Mouse (Mus musculus): ENCODE measurements around the gene Pde4b.

Pde4b gene

GRCm38 (mm10) chr4:102579746-102580145 is 492.4 kb downstream of the Pde4b start:
- DNase-seq = no peak

GRCm38 (mm10) chr4:102582165-102582749 is 494.9 kb downstream of the Pde4b start:
- DNase-seq = no peak

DNA sequence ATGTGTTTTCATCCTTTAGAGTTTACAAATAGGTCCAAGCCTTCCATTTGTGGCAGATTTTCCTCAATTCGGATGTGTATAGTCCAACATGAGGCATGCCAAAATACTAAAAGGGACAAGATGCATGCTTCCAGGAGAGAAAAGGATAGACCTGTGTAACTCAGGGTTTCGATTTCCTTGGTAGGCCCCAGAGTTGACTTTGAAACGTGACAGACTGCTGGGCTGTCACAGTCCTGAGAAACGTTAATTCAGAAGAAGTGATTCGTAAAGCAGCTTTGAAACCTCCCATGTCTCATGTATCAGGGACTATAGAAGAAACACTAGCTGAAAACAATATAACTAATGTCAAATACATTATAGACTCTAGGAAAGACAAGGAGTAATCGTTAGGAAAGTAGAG is 495.6 kb downstream of the Pde4b start:
- no peak for DNase-seq

DNA sequence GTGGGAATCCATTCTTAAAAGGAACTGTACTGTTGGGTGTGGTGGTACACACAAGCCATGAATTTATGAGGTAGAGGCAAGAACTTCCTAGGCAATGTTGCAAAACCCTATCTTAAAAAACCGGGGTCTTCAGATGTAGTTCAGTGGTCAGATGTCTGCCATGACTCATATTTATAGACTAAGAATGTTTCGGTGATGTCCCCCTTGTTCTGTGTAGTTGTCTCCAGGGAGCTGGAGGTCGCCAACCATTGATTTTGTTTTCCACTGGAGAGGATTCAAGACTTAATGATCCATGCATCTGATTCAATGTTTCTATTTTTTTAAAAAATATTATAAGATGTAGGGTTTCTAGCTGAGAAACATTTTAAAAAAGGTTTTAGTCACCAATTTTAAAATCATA is 496.1 kb downstream of the Pde4b start:
- no peak for DNase-seq

DNA sequence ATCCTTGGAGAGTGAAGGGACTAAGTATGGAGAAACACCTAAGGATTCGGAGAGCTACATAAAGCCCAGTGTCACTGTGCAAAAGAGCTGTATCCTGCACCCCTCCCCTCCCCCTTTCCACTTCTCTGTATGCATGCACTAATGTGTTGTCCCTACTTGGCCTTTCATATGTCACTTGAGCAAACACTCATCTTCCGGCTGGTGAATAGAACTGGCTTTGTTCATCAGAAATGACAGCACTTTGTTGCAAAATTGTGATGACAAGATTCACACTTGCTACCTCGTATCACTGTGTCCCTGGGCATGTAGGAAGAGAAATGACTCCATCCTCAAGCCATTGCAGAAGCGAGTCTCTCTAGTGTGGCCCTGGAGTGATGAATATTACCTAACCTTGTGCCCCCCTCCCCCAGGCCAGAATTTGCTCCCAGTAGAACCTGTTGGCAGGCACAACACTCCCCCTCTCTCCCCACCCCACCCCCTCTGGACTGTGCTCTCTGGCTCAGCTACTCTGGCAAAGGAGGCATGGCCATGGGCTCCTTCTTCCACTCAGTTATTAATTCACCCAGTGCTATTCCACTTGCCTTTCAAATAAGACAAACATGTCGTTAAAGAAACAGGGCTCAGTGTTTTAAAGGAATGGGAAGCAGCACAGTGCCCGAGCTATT is 497.4 kb downstream of the Pde4b start:
- no peak for DNase-seq

DNA sequence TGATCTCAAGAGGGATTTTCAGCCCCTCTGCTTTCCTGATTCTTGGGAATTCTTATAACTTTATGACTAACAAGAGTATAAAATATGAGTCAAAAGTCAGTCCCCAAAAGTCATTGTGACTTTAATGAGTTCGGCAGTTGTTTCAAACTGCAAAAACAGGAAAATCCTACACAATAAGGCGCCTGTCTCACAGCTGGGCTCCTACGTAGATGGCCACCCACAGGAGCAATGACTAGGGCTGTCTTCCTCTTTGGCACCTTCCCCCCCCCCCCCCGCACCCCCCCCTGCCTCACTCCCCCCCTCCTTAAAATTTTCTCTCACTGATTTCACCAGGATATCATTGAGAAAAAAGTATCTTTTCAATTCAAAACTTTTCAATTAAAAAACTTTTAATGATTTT is 498.2 kb downstream of the Pde4b start:
- DNase-seq = no peak

DNA sequence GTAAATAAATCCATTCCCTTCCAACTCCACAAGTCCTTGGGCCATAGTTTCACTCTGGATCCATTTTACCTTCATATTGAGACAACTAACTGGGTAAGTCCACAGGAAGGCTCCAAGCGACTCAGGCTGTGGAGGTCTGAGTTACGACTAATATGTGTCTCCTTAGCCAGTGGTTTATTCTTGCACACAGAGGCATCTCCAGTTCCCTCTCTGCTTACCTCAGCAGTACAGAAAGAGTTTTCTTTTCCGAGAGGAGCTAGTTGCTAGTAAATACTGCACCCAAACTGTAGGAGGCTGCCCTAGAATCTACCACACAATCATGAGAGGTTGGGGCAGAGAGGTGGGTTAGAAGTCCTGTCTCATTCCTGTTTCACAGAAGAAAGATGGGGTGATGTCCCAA is 499.4 kb downstream of the Pde4b start:
- no peak for DNase-seq

DNA sequence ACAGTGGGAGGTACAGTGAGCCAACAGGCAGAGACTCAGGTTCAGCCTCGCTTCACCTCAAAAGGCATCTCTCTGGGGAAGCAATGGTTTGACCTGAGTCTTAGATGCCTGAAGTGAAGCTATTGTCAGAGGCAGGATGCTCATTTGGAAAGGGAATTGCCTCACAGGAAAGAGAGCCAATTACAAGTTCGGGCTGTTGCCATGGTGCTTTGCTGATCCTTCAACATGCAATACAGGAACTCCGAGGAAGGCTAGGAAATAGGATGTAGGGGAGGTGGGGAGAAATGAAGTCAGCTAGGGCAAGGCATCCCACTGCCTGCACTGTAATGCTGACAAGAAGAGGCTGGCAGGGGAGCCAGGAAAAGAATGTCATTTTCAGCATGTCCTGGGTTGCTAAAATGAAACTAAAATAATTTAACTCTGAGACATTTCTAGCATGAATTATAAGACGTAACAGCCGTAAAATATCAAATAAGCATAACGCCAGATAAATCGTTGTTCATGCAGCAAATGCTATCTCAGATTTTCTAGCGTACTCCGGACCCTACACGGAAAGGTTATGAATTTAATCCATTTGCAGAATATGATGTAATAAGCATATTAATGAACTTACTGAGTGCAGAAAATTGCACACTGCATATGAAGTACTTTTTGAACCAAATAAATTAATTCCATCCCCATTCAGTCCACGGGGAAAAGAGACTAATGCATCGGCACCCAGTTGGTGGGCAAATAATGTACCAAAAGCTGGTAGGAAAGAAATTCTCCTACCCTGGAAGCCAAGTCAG is 501.5 kb downstream of the Pde4b start:
- no peak for DNase-seq

GRCm38 (mm10) chr4:102589537-102590031 is 502.2 kb downstream of the Pde4b start:
- DNase-seq = no peak

- DNase-seq = no peak
Observed at GRCm38 (mm10) chr4:102591798-102592197, 504.5 kb downstream of the Pde4b start.

DNA sequence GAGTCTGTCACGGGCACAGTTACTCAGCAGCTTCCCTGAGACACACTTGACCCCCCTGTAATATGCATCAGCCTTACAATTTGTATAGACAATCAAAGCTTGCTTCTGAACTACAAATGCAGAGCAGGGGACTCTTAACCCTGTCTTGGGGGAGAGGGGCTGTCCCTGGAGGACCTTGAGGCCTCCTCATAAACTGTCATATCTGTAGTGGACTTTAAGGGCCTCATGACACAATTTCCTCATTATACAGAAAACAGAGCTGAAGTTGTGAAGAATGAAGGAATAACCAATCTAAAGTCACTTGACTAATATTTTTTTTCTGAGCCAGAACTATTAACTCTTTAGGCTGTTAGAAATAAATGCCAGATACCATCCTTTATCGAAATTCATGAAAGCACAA is 505.2 kb downstream of the Pde4b start:
- DNase-seq = no peak

DNA sequence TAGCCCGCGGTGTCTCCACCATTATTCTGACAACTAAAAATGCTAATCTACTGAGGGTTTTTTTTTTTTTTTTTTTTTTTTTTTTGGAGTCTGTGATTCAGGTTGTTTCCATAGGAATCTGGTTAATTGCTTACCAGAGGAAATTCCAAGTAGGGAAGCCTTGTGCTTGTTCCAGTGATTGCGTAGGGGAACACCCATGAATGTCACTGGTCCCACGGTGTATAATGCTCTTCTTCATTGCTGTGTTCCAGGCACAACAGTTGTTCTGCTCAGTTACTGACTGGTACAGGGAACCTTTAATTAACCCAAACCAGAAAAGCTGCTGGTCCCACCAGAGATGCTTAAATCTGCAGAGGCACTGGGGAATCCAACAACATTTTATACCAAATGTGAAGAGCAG is 506.3 kb downstream of the Pde4b start:
- no peak for DNase-seq

GRCm38 (mm10) chr4:102594506-102594905 is 507.2 kb downstream of the Pde4b start:
- no peak for DNase-seq

DNA sequence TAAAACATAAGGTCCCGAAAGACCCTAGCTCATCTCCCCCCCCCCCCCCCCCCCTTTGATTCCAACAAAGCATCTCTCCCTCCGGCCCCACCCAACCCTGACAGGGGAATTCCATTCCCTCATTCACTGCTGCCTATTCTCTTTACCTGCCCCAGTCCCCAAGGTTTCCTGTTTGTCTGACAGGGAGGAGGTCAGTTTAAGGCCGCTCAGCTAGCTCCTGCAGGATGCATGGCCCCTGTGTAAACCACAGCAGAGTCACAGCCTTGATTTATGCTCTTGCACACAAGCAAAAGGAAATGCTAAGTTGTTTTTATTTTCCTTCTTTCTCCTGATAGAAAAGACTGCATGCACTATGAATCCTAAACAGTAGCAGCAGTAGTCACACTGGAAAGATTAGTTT is 516.6 kb downstream of the Pde4b start:
- DNase-seq = no peak

- no peak for DNase-seq
Observed at GRCm38 (mm10) chr4:102605231-102605630, 517.9 kb downstream of the Pde4b start.

DNA sequence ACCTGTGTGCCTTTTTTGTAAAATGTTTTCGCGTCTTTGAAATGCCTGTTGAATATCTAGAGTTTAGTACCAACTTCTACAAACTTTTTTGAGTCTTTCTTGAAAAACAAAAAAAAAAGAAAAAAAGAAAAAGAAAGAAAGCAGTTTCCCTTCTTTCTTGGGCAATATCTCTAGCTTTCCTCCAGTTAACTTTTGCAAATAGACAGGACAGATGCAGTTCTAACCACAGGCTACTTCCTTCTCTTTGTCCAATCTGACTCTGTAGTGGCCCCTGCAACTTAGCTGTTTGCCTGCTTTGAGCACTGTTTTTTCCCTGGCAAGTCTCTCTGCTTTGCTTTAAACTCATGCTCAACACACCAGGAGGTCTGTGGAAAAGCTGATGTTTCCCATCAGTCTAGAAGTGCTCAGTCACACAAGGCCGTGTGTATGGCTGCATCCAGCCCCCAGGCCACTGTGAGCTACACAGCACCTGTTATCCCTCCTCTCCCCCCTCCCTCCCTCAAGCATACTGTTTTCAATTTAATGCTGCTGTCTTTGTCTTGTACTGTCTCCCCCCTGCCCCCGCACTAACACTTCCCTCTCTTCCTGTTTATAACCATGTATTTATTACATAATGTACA is 518.5 kb downstream of the Pde4b start:
- DNase-seq = no peak

GRCm38 (mm10) chr4:102606825-102607224 is 519.5 kb downstream of the Pde4b start:
- DNase-seq = no peak

DNA sequence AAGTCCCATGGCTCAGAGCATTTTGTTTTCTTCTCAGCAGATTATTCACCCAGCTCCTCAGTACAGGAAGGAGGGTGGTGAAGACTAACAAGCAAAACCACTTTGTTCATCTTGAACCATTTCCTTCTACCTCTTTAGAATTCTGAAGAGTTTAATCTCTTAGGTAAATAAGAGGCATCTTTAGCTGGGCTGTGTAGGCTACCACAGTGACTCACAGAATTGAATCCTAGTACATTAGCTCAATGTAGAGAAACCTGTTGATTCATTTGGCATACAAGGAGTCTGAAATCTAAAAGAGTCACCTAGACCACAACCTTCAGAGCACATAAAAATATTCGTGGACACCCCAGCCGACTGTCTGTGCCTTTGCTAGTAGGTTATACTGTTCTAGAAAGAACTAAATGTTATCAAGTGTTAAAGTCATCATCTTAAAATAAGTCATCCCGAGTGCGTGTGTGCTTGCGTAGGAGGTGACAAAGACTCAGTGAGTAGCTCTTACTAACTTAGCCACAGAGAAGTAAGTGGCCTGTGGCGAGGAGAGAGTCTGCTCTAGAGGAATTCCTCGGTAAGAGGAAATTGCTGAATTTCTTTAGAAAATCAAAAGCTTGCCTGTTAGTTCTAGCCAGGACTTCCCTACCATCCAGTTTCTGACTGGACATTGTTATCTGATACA is 520.5 kb downstream of the Pde4b start:
- no peak for DNase-seq

DNA sequence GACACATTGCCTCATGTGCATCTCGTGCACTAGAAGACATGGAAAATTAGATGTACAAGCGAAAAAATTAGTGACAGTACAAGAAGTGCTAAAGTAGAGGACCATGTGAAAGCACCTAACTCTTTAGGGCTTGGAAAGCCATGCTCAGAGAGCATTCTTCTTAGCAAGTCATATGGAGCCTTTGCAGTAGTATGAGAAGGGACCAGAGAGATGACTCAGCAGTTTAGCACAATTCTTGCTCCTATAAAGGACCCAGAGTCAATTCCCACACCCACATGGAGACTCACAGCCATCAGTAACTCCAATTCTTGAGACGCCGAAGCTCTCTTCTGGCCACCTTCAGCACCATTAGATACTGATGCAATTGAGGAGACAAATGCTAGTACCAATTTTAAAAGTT is 525.3 kb downstream of the Pde4b start:
- no peak for DNase-seq

- DNase-seq = no peak
Observed at GRCm38 (mm10) chr4:102617774-102618173, 530.4 kb downstream of the Pde4b start.

- DNase-seq = no peak
Observed at GRCm38 (mm10) chr4:102618609-102619008, 531.3 kb downstream of the Pde4b start.

GRCm38 (mm10) chr4:102620179-102620910 is 533.0 kb downstream of the Pde4b start:
- DNase-seq = no peak
